Mouse (Mus musculus): ENCODE measurements around the gene Wnt10b. TPM values are rescaled to one million over a fixed set of nuclear protein-coding genes. Genes with fewer than 3 reads are reported as not detected.

Gene Wnt10b
- total RNA-seq (2023): 0.77 TPM

DNA sequence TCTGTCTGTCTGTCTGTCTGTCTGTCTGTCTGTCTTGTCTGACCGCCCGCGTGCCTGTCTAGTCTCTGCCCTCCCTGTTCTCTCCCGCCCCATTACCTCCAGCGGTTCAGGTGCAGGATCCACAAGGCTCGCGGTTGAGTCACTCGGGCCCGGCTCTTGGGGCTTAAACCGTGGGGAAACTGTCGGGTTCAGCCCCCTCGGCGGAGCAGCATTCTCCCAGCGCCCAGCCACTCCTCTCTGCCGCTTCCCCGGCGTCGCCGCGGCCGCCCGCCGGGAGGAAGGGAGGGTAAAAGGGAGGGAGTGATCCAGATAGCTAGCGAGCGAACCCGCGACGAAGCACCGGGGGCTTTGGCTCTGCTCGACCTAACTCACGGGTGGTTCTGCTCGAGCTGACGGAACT is at the start of gene Wnt10b:
TSS of gene Wnt10b (minus strand) at position 389 of the 400 bp plus-strand sequence.

DNA sequence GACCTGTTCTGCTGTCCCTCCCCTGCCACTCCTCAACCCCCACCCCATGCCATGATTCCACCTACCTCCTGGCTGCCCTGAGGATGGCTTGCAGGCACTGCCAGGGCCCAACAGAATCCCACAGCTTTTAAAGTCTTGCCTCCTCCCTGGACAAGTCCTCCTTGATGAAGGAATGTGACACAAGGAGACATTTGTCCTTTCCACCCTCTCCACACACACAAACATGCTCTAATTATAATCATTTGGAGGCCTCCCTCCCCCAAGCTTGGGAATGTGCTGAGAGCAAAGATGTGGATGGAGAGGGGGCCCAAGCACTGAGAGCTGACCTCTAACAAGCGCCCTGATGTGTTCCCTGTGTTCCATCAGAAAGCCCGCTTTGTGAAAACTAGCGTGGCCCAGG is 31.4 kb upstream of the Wnt10b start, which contains the start of gene Ddn:
TSS of gene Ddn (minus strand) at position 101 of the 400 bp plus-strand sequence.

DNA sequence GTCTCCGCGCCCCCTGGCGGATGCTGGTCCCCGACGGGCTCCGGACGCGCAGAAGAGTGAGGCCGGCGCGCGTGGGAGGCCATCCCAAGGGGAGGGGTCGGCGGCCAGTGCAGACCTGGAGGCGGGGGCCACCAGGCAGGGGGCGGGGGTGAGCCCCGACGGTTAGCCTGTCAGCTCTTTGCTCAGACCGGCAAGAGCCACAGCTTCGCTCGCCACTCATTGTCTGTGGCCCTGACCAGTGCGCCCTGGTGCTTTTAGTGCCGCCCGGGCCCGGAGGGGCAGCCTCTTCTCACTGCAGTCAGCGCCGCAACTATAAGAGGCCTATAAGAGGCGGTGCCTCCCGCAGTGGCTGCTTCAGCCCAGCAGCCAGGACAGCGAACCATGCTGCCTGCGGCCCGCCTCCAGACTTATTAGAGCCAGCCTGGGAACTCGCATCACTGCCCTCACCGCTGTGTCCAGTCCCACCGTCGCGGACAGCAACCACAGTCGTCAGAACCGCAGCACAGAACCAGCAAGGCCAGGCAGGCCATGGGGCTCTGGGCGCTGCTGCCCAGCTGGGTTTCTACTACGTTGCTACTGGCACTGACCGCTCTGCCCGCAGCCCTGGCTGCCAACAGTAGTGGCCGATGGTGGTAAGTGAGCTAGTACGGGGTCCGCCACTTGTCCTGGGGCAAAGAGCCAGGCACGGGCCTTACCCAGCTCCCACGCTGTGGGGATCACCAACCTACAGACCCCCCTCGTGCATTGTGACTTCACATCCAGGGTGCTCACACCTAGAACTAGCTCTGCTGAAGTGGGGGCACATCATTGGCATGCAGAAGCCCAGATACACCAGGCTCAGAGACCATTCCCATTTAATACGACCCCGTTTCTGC is 11.9 kb upstream of the Wnt10b start, which contains the start of gene Wnt1:
TSS of gene Wnt1 (plus strand) at position 197 of the 875 bp plus-strand sequence.

DNA sequence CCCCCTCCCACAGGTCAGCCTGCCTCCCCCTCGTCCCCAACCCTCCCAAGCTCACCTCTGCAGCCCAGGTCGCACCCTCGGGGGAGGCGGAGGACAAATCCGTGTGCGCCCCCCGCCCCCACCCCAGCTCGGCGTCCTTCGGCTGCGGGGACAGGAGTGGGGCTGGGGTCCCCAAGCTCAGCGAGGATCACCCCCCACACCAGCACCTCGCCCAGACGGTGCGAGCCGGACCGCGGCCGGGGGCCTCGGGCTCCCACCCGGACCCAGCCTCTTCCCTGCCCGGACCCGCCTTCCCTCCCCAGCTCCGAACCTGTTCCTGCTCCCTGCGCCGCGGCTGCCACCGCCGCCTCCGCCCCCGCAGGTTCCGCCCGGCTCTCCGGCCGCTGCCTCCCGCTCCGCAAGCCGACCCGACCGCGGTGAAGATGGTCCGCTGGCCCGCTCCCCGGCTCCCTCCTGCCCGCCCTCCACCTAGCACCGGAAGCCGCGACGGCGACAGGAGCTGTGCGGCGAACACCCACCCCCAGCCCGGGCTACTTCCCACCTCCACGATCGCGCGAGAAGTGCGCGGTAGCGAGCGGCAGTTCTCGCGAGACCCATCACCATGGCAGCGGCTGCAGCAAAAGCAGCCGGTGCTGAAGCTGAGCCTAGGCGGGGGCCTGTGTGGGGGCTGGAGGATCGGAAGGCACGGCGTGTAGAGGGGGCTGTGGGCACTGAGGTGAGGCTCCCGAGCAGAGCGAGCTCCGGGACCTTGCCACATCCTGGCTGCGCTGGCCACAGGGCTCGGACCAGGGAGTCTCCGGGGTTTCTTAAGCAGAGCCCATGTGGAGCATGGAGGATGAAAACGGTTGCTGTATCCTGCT is 15.1 kb downstream of the Wnt10b start, which contains the start of gene Arf3:
TSS of gene Arf3 (minus strand) at position 545 of the 860 bp plus-strand sequence.

DNA sequence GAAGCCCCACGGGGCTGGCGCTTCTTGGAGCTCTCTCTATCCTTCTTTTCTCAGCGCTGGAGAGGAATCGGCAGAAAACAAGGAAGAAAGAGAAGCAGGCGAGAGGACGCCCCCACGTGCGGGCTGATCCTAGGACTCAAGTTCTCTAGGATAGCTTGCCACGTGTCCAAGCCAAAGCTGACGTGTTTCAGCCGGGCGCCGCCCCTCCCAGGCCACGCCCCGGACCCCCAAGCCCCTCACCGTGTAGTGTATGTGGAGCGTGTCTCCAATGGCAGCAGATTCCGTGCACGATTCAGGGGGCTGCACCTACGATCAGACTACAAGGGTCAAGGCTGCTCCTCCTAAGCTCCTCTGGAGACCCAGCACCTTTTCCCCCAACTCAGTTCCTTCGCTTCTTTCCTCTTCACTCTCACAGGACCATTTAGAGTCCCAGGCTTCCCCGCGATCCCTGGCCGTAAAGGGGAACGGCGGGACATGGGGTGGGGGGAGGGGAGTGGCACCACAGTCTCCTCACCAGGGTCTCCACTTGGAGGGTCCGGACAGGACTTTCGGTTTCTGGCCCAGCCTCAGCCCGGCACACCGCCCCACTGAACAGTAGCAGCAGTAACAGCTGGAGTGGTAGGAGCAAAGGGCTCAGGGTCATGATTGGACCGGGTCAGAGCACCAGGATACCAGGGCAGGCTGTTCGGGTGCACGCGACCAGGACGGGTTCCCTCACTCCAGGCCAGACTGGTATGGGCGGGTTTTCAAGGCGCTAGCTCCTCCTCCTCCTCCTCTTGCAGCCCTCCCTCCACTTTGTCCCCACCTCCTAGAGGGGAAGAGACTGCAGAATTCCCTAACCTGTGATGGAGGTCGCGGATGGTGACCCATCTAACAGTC is 50.3 kb downstream of the Wnt10b start, which contains the start of gene Fkbp11:
TSS of gene Fkbp11 (minus strand) at position 756 of the 879 bp plus-strand sequence.

Other genes with a start within 250 kb of the Wnt10b start
- gene Kansl2, start 243.9 kb downstream of the Wnt10b start, total RNA-seq (2023): 56.9 TPM
- gene Ccnt1, start 207.2 kb downstream of the Wnt10b start, total RNA-seq (2023): 147 TPM
- not detected for gene 4930415O20Rik, start 207.1 kb downstream of the Wnt10b start, total RNA-seq (2023)
- gene Adcy6, start 168.1 kb downstream of the Wnt10b start, total RNA-seq (2023): 23.4 TPM
- 0.34 TPM for gene Cacnb3, start 147.3 kb downstream of the Wnt10b start, total RNA-seq (2023)
- 133 TPM for gene Ddx23, start 115.3 kb downstream of the Wnt10b start, total RNA-seq (2023)
- 0.64 TPM for gene Rnd1, start 100.7 kb downstream of the Wnt10b start, total RNA-seq (2023)
- not detected for gene Ccdc65, start 69.9 kb downstream of the Wnt10b start, total RNA-seq (2023)
- 2.5 TPM for gene Fkbp11, start 50.0 kb downstream of the Wnt10b start, total RNA-seq (2023)
- 94.4 TPM for gene Arf3, start 14.9 kb downstream of the Wnt10b start, total RNA-seq (2023)
- not detected for gene Wnt1, start 11.7 kb upstream of the Wnt10b start, total RNA-seq (2023)
- gene Ddn, start 31.3 kb upstream of the Wnt10b start, total RNA-seq (2023): 0.21 TPM
- gene Prkag1, start 53.4 kb upstream of the Wnt10b start, total RNA-seq (2023): 117 TPM
- 266 TPM for gene Kmt2d, start 93.1 kb upstream of the Wnt10b start, total RNA-seq (2023)
- 20.7 TPM for gene Rhebl1, start 116.4 kb upstream of the Wnt10b start, total RNA-seq (2023)
- 1.1 TPM for gene Dhh, start 120.4 kb upstream of the Wnt10b start, total RNA-seq (2023)
- gene Lmbr1l, start 140.1 kb upstream of the Wnt10b start, total RNA-seq (2023): 293 TPM
- 244 TPM for gene Tuba1b, start 156.4 kb upstream of the Wnt10b start, total RNA-seq (2023)
- not detected for gene Gm49450, start 175.4 kb upstream of the Wnt10b start, total RNA-seq (2023)
- gene Tuba1a, start 175.6 kb upstream of the Wnt10b start, total RNA-seq (2023): 270 TPM

All from CD8-positive naive resting alpha-beta T cell, adult 57 days (primary cell).